Mouse (Mus musculus) kidney, adult 2 months (tissue): ENCODE results near the gene Tnrc6a.

Experiments
- CTCF ChIP-seq: fragments of 200-500 bp; conservative IDR thresholded peaks from 2 replicates; pipeline ENCODE4 v1.5.1; 2011; ENCODE audit warnings: low read depth, mild to moderate bottlenecking, control low read depth, low read length, moderate library complexity, mixed read lengths; ENCODE audit not compliant: insufficient read depth, insufficient read length
- POLR2A ChIP-seq: fragments of 200-500 bp; IDR thresholded peaks from one replicate; pipeline ENCODE4 v1.6.1; 2011; ENCODE audit warnings: low read depth, low read length, control low read depth

DNA sequence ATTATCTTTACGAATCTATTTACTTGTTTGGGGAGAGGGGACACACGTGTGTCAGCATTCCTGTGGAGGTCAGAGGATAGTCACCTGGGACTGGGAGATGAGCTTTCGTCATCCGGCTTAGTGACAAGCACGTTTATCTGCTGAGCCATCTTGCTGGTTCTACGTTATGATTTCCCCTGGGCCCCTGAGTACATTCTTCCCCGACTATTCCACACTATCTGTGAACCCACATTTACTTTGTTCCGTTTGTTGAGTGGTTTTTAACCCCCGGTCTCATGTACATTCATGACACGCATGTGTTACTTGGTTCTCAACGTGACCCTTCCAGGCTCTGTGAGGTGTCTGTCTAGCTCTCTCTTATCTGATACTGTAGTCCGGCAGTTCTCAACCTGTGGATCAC lies 6.9 kb upstream of the Tnrc6a start:
- TF ChIP-seq POLR2A = no peak
- no peak for TF ChIP-seq CTCF
